Comparison of ENCODE assay signal across 11 mouse cellular contexts in genomic region chr5:138991734-138992133, GRCm38 (mm10). TPM values are rescaled to one million over a fixed set of nuclear protein-coding genes. Genes with fewer than 3 reads are reported as not detected.
DNase-seq lines count a peak whose midpoint lies in the region; ATAC-seq and TF ChIP-seq lines count a peak whose summit lies in the region.
"Had no signal": no experiment of that assay in that cellular context is flagged by ENCODE, and none has a peak within 500 bp of the region (broad histone marks: within the 10 kb centered on the region; RNA-seq: fewer than 3 reads in every experiment).

No protein-coding gene starts in this region.

- no peaks in the 10 kb centered on the region for H3K9me3 ChIP-seq in hindbrain, embryonic 14.5 days (ENCODE audit: control insufficient read depth, low read length)
- no peaks in the 10 kb centered on the region for H3K9me3 ChIP-seq in hindbrain, postnatal 0 days (ENCODE audit: low read length)
- H3K9me3 ChIP-seq in stomach, embryonic 16.5 days (replicated peaks; ENCODE audit: control insufficient read depth, low read length): no peaks in the 10 kb centered on the region
- H3K9me3 ChIP-seq in stomach, postnatal 0 days (ENCODE audit: control insufficient read depth, low read length): no peaks in the 10 kb centered on the region
- no peaks in the 10 kb centered on the region for H3K9me3 ChIP-seq in embryonic facial prominence, embryonic 14.5 days (ENCODE audit: control insufficient read depth, low read length)
- no peaks in the 10 kb centered on the region for H3K9me3 ChIP-seq in heart, embryonic 11.5 days (replicated peaks; ENCODE audit: control insufficient read depth, low read length)
- H3K9me3 ChIP-seq: liver, embryonic 12.5 days had no signal

- H3K36me3 ChIP-seq in hindbrain, embryonic 14.5 days (replicated peaks; ENCODE audit: control insufficient read depth, insufficient read depth): peaks cover 4% of the 10 kb centered on the region; the same call in 1 of the 2 replicates
- peaks cover 11% of the 10 kb centered on the region; the same call in 1 of the 2 replicates for H3K36me3 ChIP-seq in hindbrain, postnatal 0 days (ENCODE audit: insufficient read depth, low read length)
- H3K36me3 ChIP-seq in stomach, embryonic 16.5 days (ENCODE audit: control insufficient read depth, insufficient read depth, low read length): peaks cover 8% of the 10 kb centered on the region; the same call in 1 of the 2 replicates
- H3K36me3 ChIP-seq in stomach, postnatal 0 days (ENCODE audit: control insufficient read depth, insufficient read depth, low read length): no peaks in the 10 kb centered on the region; the same call in none of the 2 replicates
- 0 out of 2 replicates have a peak, but pooled peaks cover 7% of the 10 kb centered on the region for H3K36me3 ChIP-seq in embryonic facial prominence, embryonic 14.5 days (ENCODE audit: control insufficient read depth, insufficient read depth, low read length)
- H3K36me3 ChIP-seq in heart, embryonic 11.5 days (ENCODE audit: control insufficient read depth, insufficient read depth, low read length): no peaks in the 10 kb centered on the region; the same call in 1 of the 2 replicates
- H3K36me3 ChIP-seq: liver, embryonic 12.5 days had no signal

- H3K9ac ChIP-seq in hindbrain, embryonic 14.5 days: no peak overlapping the region
- no peak overlapping the region for H3K9ac ChIP-seq in hindbrain, postnatal 0 days (replicated peaks; ENCODE audit: low read length)
- peak overlapping the region; percentile 95; the same call in 1 of the 2 replicates for H3K9ac ChIP-seq in stomach, embryonic 16.5 days (ENCODE audit: low read length)
- H3K9ac ChIP-seq in stomach, postnatal 0 days (ENCODE audit: low read length): no peak overlapping the region
- H3K9ac ChIP-seq in embryonic facial prominence, embryonic 14.5 days (ENCODE audit: low read depth, low read length): peak overlapping the region; percentile 78
- H3K9ac ChIP-seq in heart, embryonic 11.5 days (ENCODE audit: low read depth, low read length): no peak overlapping the region
- H3K9ac ChIP-seq: liver, embryonic 12.5 days had no signal

- no peak for ATAC-seq in hindbrain, embryonic 14.5 days (ENCODE audit: low FRiP score)
- no peak for ATAC-seq in hindbrain, postnatal 0 days
- ATAC-seq in stomach, embryonic 16.5 days (ENCODE audit: insufficient read depth, low FRiP score): no peak
- ATAC-seq in stomach, postnatal 0 days (ENCODE audit: low FRiP score, low TSS enrichment): no peak
- no peak for ATAC-seq in embryonic facial prominence, embryonic 14.5 days (ENCODE audit: low read depth)
- ATAC-seq in heart, embryonic 11.5 days (replicated peaks; ENCODE audit: insufficient number of reproducible peaks, low FRiP score, low TSS enrichment): no peak
- ATAC-seq: liver, embryonic 12.5 days had no signal

- 0 out of 2 replicates have a peak overlapping the region, but pooled peaks have one; percentile 90 for H3K4me2 ChIP-seq in hindbrain, embryonic 14.5 days (replicated peaks)
- H3K4me2 ChIP-seq in hindbrain, postnatal 0 days (ENCODE audit: low read depth, low read length): no peak overlapping the region
- H3K4me2 ChIP-seq in stomach, embryonic 16.5 days (ENCODE audit: low read depth, low read length): peak overlapping the region; percentile 93; the same call in 1 of the 2 replicates
- H3K4me2 ChIP-seq in stomach, postnatal 0 days (replicated peaks; ENCODE audit: low read depth): no peak overlapping the region
- H3K4me2 ChIP-seq in embryonic facial prominence, embryonic 14.5 days (ENCODE audit: low read depth, low read length): peak overlapping the region; percentile 89
- no peak overlapping the region for H3K4me2 ChIP-seq in heart, embryonic 11.5 days
- H3K4me2 ChIP-seq: liver, embryonic 12.5 days had no signal

- H3K4me1 ChIP-seq in hindbrain, embryonic 14.5 days (replicated peaks; ENCODE audit: control insufficient read depth, insufficient read depth, low read length): peaks cover 34% of the 10 kb centered on the region
- peaks cover 21% of the 10 kb centered on the region for H3K4me1 ChIP-seq in hindbrain, postnatal 0 days (ENCODE audit: insufficient read depth, low read length)
- H3K4me1 ChIP-seq in stomach, embryonic 16.5 days (ENCODE audit: control insufficient read depth, insufficient read depth, low read length): peaks cover 43% of the 10 kb centered on the region
- peaks cover 15% of the 10 kb centered on the region; the same call in 1 of the 2 replicates for H3K4me1 ChIP-seq in stomach, postnatal 0 days (replicated peaks; ENCODE audit: control insufficient read depth, insufficient read depth)
- H3K4me1 ChIP-seq in embryonic facial prominence, embryonic 14.5 days (ENCODE audit: control insufficient read depth, insufficient read depth, low read length): peaks cover 40% of the 10 kb centered on the region
- H3K4me1 ChIP-seq in heart, embryonic 11.5 days (ENCODE audit: control insufficient read depth, insufficient read depth, low read length): peaks cover 44% of the 10 kb centered on the region

- H3K27me3 ChIP-seq in hindbrain, embryonic 14.5 days (ENCODE audit: control insufficient read depth, insufficient read depth, low read length): peaks cover 48% of the 10 kb centered on the region
- peaks cover 4% of the 10 kb centered on the region; the same call in 1 of the 2 replicates for H3K27me3 ChIP-seq in hindbrain, postnatal 0 days (ENCODE audit: insufficient read depth, low read length)
- H3K27me3 ChIP-seq in stomach, embryonic 16.5 days (ENCODE audit: control insufficient read depth, insufficient read depth, low read length): peaks cover 4% of the 10 kb centered on the region; the same call in 1 of the 2 replicates
- 0 out of 2 replicates have a peak, but pooled peaks cover 3% of the 10 kb centered on the region for H3K27me3 ChIP-seq in stomach, postnatal 0 days (ENCODE audit: control insufficient read depth, insufficient read depth, low read length)
- peaks cover 49% of the 10 kb centered on the region for H3K27me3 ChIP-seq in embryonic facial prominence, embryonic 14.5 days (replicated peaks; ENCODE audit: control insufficient read depth, insufficient read depth, low read length)
- H3K27me3 ChIP-seq in heart, embryonic 11.5 days (ENCODE audit: control insufficient read depth, insufficient read depth, low read length): peaks cover 36% of the 10 kb centered on the region

- WGBS in hindbrain, embryonic 14.5 days: 16% methylated on average over 4 of the region's 4 CpGs
- 45% methylated on average over 4 of the region's 4 CpGs for WGBS in hindbrain, postnatal 0 days
- 63% methylated on average over 4 of the region's 4 CpGs for WGBS in stomach, embryonic 16.5 days
- 64% methylated on average over 4 of the region's 4 CpGs for WGBS in stomach, postnatal 0 days
- 30% methylated on average over 4 of the region's 4 CpGs for WGBS in embryonic facial prominence, embryonic 14.5 days
- 39% methylated on average over 4 of the region's 4 CpGs for WGBS in heart, embryonic 11.5 days (ENCODE audit: insufficient replicate concordance)

- no peak for DNase-seq in hindbrain, embryonic 14.5 days (ENCODE audit: low spot score)
- no peak for DNase-seq in hindbrain, postnatal 0 days (ENCODE audit: low spot score)
- DNase-seq in stomach, postnatal 0 days (ENCODE audit: low spot score): no peak
- DNase-seq in embryonic facial prominence, embryonic 14.5 days (ENCODE audit: low spot score): no peak
- DNase-seq in ovary, adult 18-20 months (ENCODE audit: low spot score): no peak
- DNase-seq: cerebellum, postnatal 36 days; right cerebral cortex, postnatal 4 days had no signal

- H3K27ac ChIP-seq in hindbrain, embryonic 14.5 days: no peak overlapping the region
- no peak overlapping the region for H3K27ac ChIP-seq in hindbrain, postnatal 0 days
- H3K27ac ChIP-seq in stomach, embryonic 16.5 days (ENCODE audit: low read length): no peak overlapping the region
- no peak overlapping the region for H3K27ac ChIP-seq in stomach, postnatal 0 days (replicated peaks)
- no peak overlapping the region for H3K27ac ChIP-seq in embryonic facial prominence, embryonic 14.5 days (replicated peaks; ENCODE audit: low read depth, low read length)
- no peak overlapping the region for H3K27ac ChIP-seq in heart, embryonic 11.5 days (ENCODE audit: low read depth, low read length)
- H3K27ac ChIP-seq: left cerebral cortex, adult 2 months; liver, embryonic 12.5 days had no signal

- no peak for TF ChIP-seq EP300 in stomach, postnatal 0 days (optimal IDR thresholded peaks at IDR 0.05)

- TF ChIP-seq CTCF in hindbrain, postnatal 0 days (IDR thresholded peaks at IDR 0.05; ENCODE audit: low read depth): no peak
- no peak for TF ChIP-seq CTCF in stomach, postnatal 0 days (IDR thresholded peaks at IDR 0.05; ENCODE audit: low read depth)

- H3K4me3 ChIP-seq in hindbrain, embryonic 14.5 days (replicated peaks; ENCODE audit: low read length): no peak overlapping the region
- no peak overlapping the region for H3K4me3 ChIP-seq in hindbrain, postnatal 0 days (ENCODE audit: low read length)
- no peak overlapping the region for H3K4me3 ChIP-seq in stomach, embryonic 16.5 days (replicated peaks; ENCODE audit: low read length)
- H3K4me3 ChIP-seq in stomach, postnatal 0 days (ENCODE audit: low read depth, low read length): no peak overlapping the region
- peak overlapping the region; percentile 73 for H3K4me3 ChIP-seq in embryonic facial prominence, embryonic 14.5 days (ENCODE audit: low read depth, low read length)
- no peak overlapping the region for H3K4me3 ChIP-seq in heart, embryonic 11.5 days (ENCODE audit: low read depth, low read length)
- H3K4me3 ChIP-seq: left cerebral cortex, adult 2 months; liver, embryonic 12.5 days had no signal

RNA-seq across cellular contexts. Expression of gene Pdgfa, which starts 5.4 kb away (rescaled TPM):
- 24.7 and 30.1 TPM in 2 replicates for polyA plus RNA-seq in hindbrain, embryonic 14.5 days (2014; fragmentation: Nextera tagmentation; extraction: Ambion mirVana)
- 49.0 and 54.4 TPM in 2 replicates for total RNA-seq in hindbrain, postnatal 0 days (2014; rRNA removed)
- polyA plus RNA-seq in hindbrain, postnatal 0 days (2015; fragmentation: Nextera tagmentation; extraction: Ambion mirVana): 41.9 and 47.5 TPM in 2 replicates
- polyA plus RNA-seq in stomach, embryonic 16.5 days (2015; fragmentation: Nextera tagmentation; extraction: Ambion mirVana): 48.5 and 52.3 TPM in 2 replicates
- polyA plus RNA-seq in stomach, postnatal 0 days (2015; fragmentation: Nextera tagmentation; extraction: Ambion mirVana): 56.5 and 60.4 TPM in 2 replicates
- 65.7 and 73.2 TPM in 2 replicates for polyA plus RNA-seq in embryonic facial prominence, embryonic 14.5 days (2014; fragmentation: Nextera tagmentation; extraction: Ambion mirVana)
- 29.3 and 30.8 TPM in 2 replicates for polyA plus RNA-seq in heart, embryonic 11.5 days (2014; fragmentation: Nextera tagmentation; extraction: Ambion mirVana)

Comparison
In these comparisons a context has a peak if more than half of its experiments do, and no peak if none do; other contexts are left out.
1. H3K4me2 ChIP-seq: peak in hindbrain, embryonic 14.5 days (single experiment), stomach, embryonic 16.5 days (single experiment) and embryonic facial prominence, embryonic 14.5 days (single experiment); none in hindbrain, postnatal 0 days (single experiment), stomach, postnatal 0 days (single experiment) and heart, embryonic 11.5 days (single experiment).
2. H3K9ac ChIP-seq: peak in stomach, embryonic 16.5 days (single experiment) and embryonic facial prominence, embryonic 14.5 days (single experiment); none in hindbrain, embryonic 14.5 days (single experiment), hindbrain, postnatal 0 days (single experiment), stomach, postnatal 0 days (single experiment) and heart, embryonic 11.5 days (single experiment).